Mouse (Mus musculus) monocyte, adult 5-6 weeks (primary cell): ENCODE results near the gene Cux1. TPM values are rescaled to one million over a fixed set of nuclear protein-coding genes. Genes with fewer than 3 reads are reported as not detected.
"Not testable (repeated sequence)": the region's sequence is repeated elsewhere in the genome, so short reads cannot be mapped to it uniquely, and the experiment has no call there.

Experiments used
- ATAC-seq: fragments of 153-309, 156-312 bp; replicated peaks from 2 replicates; pipeline ENCODE4 v1.8.0; 2017; ENCODE audit warnings: mild to moderate bottlenecking; ENCODE audit not compliant: low TSS enrichment, insufficient number of reproducible peaks, severe bottlenecking, poor library complexity, low FRiP score
- total RNA-seq: library from RNA; stranded (forward); fragments of 200-1000, 200-491, 200-594 nt; gene quantifications from 3 replicates; pipeline ENCODE4 v1.2.3, GENCODE M21; 2017

The Cux1 gene
- total RNA-seq, 1 experiment from 2014 or later: 79.9 TPM

GRCm38 (mm10) chr5:136488223-136488622 is 79.1 kb downstream of the Cux1 start:
- no peak for ATAC-seq

- ATAC-seq: no peak
These were observed 79.7 kb downstream of the Cux1 start for GRCm38 (mm10) chr5:136487397-136488093.

GRCm38 (mm10) chr5:136486401-136486800 is 80.9 kb downstream of the Cux1 start:
- ATAC-seq: no peak

- no peak for ATAC-seq
These were observed 81.9 kb downstream of the Cux1 start for GRCm38 (mm10) chr5:136485397-136485796.

- ATAC-seq: peak; percentile 71
These were observed 84.9 kb downstream of the Cux1 start for GRCm38 (mm10) chr5:136482434-136482833.

- ATAC-seq: no peak
These were observed 86.7 kb downstream of the Cux1 start for GRCm38 (mm10) chr5:136480541-136480940.

- ATAC-seq: no peak
These were observed 87.5 kb downstream of the Cux1 start for GRCm38 (mm10) chr5:136479801-136480200.

- no peak for ATAC-seq
These were observed 88.1 kb downstream of the Cux1 start for GRCm38 (mm10) chr5:136479024-136479763.

- no peak for ATAC-seq
These were observed 91.0 kb downstream of the Cux1 start for GRCm38 (mm10) chr5:136476272-136476671.

GRCm38 (mm10) chr5:136475161-136475560 is 92.1 kb downstream of the Cux1 start:
- no peak for ATAC-seq

GRCm38 (mm10) chr5:136474086-136474485 is 93.2 kb downstream of the Cux1 start:
- no peak for ATAC-seq

- no peak for ATAC-seq
These were observed 94.0 kb downstream of the Cux1 start for GRCm38 (mm10) chr5:136473337-136473736.

- no peak for ATAC-seq
These were observed 94.4 kb downstream of the Cux1 start for GRCm38 (mm10) chr5:136472846-136473245.

- not testable (repeated sequence) for ATAC-seq
These were observed 96.1 kb downstream of the Cux1 start for GRCm38 (mm10) chr5:136470985-136471735.

GRCm38 (mm10) chr5:136469301-136469700 is 98.0 kb downstream of the Cux1 start:
- no peak for ATAC-seq

GRCm38 (mm10) chr5:136467360-136467999 is 99.8 kb downstream of the Cux1 start:
- ATAC-seq: no peak

GRCm38 (mm10) chr5:136465770-136466406 is 101.4 kb downstream of the Cux1 start:
- ATAC-seq: no peak

- no peak for ATAC-seq
These were observed 101.9 kb downstream of the Cux1 start for GRCm38 (mm10) chr5:136465366-136465765.

GRCm38 (mm10) chr5:136464849-136465248 is 102.4 kb downstream of the Cux1 start:
- no peak for ATAC-seq
